Mouse (Mus musculus): Measurements from ENCODE around the gene Ppp1r14d. TPM values are rescaled to one million over a fixed set of nuclear protein-coding genes. Genes with fewer than 3 reads are reported as not detected.

Ppp1r14d gene
- total RNA-seq, 2 experiments from 2014 or later, result not detected

GRCm38 (mm10) chr2:119172862-119173576 lies 56.7 kb downstream of the Ppp1r14d start:
- DNase-seq, result peak; percentile 81 to 87

- DNase-seq, result no peak
These were observed 57.3 kb downstream of the Ppp1r14d start for GRCm38 (mm10) chr2:119172446-119172845.

GRCm38 (mm10) chr2:119171574-119171973 lies 58.1 kb downstream of the Ppp1r14d start:
- DNase-seq, result no peak

GRCm38 (mm10) chr2:119170282-119170681 lies 59.4 kb downstream of the Ppp1r14d start:
- no peak for DNase-seq

Other genes with a start within 250 kb of the Ppp1r14d start
- gene Ccdc32, start 200.5 kb downstream of the Ppp1r14d start, total RNA-seq (2021), result 10 to 100 TPM; 16.7 to 18.8 TPM
- 1 to 10 TPM; 5.0 to 5.1 TPM for gene Rpusd2, start 195.1 kb downstream of the Ppp1r14d start, total RNA-seq (2021)
- gene Knl1, start 182.8 kb downstream of the Ppp1r14d start, total RNA-seq (2021), result 1 to 10 TPM; 2.1 to 2.4 TPM
- 1 to 10 TPM; 2.2 to 3.3 TPM for gene Rad51, start 117.1 kb downstream of the Ppp1r14d start, total RNA-seq (2021)
- 10 to 100 TPM; 63.6 to 65.0 TPM for gene Rmdn3, start 72.9 kb downstream of the Ppp1r14d start, total RNA-seq (2021)
- gene Gchfr, start 62.1 kb downstream of the Ppp1r14d start, total RNA-seq (2021), result 10 to 100 TPM; 16.1 to 23.8 TPM
- gene Gm14137, start 55.4 kb downstream of the Ppp1r14d start, total RNA-seq (2021), result under 1 TPM; 0.13 TPM
- 10 to 100 TPM; 30.2 to 30.5 TPM for gene Zfyve19, start 21.3 kb downstream of the Ppp1r14d start, total RNA-seq (2021)
- 10 to 100 TPM; 14.4 to 14.6 TPM for gene Dnajc17, start 21.1 kb downstream of the Ppp1r14d start, total RNA-seq (2021)
- 1 to 10 TPM; 3.4 to 3.8 TPM for gene Spint1, start 7.5 kb upstream of the Ppp1r14d start, total RNA-seq (2021)
- under 1 TPM; 0.36 to 0.60 TPM for gene Rhov, start 41.4 kb upstream of the Ppp1r14d start, total RNA-seq (2021)
- gene Vps18, start 58.8 kb upstream of the Ppp1r14d start, total RNA-seq (2021), result 10 to 100 TPM; 20.4 to 24.5 TPM
- gene Dll4, start 95.9 kb upstream of the Ppp1r14d start, total RNA-seq (2021), result 10 to 100 TPM in 1 of 2 experiments, 1 to 10 TPM in 1; 7.2 to 10.6 TPM
- 1 to 10 TPM; 4.6 to 9.3 TPM for gene Chac1, start 121.3 kb upstream of the Ppp1r14d start, total RNA-seq (2021)
- 10 to 100 TPM; 20.5 to 22.5 TPM for gene Ino80, start 247.8 kb upstream of the Ppp1r14d start, total RNA-seq (2021)

Measured in adrenal gland, postnatal 36 days (tissue).